Mouse (Mus musculus) retina, embryonic 14.5 days (tissue): ENCODE data around the gene Pon3.

ENCODE experiments used
- DNase-seq: peaks from one replicate; pipeline ENCODE4 v3.0.0-alpha.2; 2015; ENCODE audit warnings: low spot score

Pon3 gene

DNA sequence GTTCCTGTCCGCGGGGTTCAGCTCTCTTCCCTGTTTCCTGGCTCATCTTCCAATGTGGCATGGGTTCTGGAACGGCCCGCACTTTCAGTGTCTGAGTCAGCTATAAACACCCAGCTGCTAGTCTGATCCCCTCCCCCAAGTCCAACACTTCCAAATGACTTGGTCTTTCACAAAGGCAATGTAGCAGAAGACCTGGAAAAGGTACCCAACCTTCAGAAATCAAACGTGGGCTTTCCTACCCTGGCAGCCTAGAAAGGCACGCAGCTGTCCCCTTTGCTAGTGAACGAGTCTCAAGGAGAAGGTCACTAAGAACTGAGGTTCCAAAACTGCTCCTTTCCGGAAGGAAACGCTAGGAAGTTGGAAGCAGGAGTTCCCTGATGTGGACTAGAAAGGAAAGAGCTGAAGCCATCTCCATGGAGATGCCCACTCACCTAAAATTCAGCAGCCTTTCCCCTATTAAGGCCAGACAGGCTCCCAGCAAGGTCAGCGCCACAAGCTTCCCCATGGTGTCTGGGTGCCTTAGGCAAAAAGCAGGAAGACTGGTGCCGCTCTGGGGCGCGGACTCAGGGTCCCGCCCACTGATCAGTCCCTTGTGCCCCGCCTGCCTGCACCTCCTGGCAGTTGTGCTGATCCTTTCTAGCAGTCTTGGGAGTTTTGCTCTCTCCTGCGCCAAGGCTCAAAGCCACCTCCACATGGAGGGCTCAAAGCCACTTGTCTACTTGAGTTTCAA lies at the start of gene Pon3:
Pon3 (minus strand) TSS at position 565 of the 730 bp plus-strand sequence.
- DNase-seq: peak; percentile 55

DNA sequence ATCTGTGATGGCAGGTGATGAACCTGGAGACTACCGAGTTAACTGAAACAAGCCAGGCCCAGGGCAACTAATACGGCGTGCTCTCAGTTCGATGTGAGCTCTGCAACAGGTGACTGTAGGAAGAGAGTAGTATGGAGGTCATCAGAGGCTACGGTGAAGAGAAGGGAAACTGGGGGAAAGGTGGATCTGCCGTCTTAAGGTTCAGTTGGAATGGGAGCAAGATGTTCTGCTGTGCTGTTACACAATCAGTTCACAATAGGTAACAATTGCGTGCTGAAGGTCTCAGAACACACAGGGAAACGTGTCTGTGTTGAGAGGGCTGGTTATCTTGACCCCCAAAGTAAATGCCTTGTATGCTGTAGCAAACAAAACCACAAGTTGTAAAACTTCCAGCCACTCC lies 48.9 kb upstream of the Pon3 start:
- DNase-seq: no peak

DNA sequence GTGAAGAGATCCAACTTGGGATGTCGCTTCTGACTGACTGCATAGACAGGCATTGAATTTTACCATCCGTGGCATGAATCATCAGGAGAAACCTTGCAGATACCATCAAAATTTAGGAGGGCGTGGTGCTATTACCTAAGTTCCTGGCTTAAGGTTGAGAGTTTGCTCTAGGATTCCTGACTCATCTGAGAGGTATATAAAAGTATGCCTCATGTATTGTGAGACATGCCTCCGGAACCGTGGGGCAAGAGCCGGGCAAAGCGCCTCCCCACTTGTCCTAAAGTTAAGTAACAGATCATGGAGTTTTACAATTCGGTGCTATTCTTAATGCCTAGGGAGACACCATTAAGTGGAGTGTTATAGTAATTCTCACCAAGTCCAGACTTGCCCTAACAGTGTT lies 44.5 kb upstream of the Pon3 start:
- DNase-seq: no peak

DNA sequence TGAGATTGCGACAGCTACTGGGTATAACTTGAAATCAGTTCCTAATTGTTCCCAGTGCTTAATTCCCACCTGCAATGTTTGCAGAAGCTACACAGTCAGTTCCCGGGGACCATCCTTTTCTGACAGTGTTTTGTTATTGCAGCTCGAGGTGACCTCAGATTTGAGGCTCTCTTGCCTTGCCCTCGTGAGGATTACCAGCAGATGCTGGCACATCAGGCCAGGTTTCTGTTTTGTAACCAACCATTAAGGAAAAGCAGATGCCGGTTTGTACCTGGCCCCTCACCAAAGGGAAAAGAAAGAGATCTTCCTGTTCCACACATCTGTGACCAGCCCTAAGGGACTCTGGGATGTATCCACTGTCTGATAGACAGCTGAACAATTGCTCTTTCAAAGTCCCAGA lies 43.5 kb upstream of the Pon3 start:
- DNase-seq: no peak

DNA sequence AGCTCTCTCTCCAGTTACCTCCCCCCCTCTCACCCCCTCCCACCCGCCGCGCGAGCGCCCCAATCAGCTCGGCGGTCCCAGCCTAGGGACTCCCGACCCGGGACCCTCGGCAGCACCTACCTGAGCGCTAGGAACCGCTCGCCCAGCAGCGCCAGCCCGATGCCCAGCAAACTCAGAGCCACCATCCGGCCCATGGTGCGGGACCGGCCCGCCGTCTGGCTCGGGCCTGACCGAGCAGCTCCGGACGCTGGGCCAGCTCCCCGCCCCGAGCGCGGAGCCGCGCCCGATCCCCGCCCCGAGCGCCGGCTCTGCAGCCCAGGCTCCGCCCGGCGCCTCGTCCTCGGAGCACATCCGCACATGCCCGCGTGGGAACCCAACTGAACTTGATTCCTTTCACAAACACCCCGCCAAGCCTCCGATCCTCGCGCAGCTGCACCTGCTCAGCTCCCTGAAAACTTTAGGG lies 42.0 kb upstream of the Pon3 start, which contains the start of gene Pon2:
Pon2 (minus strand) TSS at position 364 of the 463 bp plus-strand sequence.
- peak; percentile 81 for DNase-seq

DNA sequence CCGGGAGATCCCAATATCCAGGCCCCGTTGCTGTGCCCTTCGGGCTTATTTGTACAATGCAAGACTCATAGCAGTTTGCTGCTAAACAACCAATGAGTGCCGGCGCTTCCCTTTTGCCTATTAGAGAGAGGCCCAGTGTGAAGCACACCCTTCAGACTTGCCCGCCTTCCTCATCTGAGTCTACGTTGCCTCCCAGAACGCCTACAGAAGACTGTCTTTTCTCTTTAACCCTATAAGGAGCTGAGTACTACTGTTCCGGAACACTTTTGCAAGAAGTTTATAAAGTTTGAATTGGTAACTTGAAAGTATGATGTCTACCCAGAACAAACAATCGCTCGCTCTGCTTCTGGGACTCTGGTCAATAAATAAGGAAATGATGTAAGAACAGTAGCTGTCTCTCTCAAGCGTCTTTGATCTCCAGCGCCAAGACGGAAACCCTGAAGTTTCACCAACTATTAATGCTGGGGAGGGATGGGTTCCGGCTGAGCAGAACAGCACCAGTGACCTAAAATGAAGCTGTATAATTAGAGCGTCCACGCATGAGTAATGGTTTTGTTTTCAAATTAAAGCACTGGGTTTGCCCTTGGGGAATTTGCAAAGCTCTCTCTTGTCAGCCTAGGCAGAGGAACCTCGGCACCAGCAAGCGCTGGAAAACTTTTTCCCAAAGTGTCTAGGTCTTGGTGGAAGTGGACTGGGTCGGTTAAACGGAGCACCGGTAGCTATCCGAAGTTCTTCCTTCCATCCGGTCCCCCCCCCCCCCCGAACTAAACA lies 41.4 kb upstream of the Pon3 start:
- peak; percentile 67 for DNase-seq

DNA sequence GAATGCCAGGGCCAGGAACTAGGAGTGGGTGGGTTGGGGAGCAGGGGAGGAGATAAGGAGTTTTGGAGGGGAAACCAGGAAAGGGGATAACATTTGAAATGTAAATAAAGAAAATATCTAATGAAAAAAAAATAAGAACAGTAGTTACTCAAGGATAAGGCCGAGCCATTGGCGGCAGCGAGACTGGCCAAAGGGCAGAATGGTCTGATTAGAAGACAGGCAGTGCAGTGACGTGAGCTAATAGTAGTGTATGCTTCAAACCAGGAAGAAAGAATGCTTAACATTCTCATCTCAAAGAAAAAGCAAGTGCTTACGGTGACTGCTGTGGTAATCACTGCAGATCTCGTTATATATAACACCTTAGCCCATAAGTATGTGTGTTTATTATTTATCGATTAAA lies 40.0 kb upstream of the Pon3 start:
- no peak for DNase-seq

DNA sequence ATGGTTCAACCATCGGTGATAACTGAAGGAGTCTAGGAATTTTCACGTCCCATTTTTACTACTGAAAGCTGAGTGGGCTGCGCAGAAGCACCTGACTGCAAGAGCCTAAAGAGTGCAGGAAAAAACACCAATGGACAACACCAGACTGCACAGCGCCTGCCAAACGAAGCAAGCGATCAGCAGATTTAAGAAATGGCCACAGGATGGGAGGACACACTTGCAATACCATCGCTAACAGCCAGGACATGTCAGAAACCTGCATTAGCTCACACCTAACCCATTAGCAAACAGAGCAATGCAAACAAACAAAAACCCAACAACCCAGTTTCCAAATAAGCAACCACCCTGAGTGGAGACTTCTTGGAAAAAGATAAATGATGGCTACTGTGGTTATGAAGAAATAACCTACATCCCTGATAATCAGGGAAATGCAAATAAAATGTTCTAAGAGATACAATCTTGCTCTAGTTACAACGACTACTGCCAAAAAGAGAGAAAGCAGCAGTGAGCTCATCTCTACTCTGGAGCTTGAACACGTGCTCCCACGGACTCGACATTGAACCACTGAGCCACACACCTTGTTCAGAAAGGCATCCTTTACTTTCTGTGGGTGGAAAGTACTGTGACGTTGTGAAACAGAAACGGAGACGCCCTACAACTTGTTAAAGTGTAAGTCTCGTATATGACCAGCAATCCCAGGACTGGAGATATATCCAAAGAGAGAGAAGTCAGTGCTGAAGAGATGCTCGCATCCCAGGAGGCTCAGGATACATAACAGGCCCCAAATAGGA lies 38.8 kb upstream of the Pon3 start:
- no peak for DNase-seq

DNA sequence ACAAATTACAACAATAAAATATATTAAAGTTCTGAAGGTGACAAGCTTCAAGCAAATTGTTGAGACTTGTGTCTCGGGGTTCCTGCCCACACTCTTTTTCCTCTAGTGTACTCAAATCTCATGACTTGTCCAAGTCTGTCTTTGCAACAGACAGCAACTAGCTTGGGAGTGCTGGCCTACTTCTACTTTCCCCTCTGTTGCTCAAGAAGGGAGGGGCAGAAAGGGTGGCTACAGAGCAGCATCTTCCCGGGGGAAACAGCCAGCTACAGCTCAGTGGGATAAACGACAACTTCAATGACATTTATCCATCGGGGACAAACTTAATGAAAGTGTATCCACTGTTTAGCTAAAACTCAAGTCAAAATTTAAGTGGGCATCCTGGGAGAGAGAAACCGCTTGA lies 36.8 kb upstream of the Pon3 start:
- DNase-seq: no peak

DNA sequence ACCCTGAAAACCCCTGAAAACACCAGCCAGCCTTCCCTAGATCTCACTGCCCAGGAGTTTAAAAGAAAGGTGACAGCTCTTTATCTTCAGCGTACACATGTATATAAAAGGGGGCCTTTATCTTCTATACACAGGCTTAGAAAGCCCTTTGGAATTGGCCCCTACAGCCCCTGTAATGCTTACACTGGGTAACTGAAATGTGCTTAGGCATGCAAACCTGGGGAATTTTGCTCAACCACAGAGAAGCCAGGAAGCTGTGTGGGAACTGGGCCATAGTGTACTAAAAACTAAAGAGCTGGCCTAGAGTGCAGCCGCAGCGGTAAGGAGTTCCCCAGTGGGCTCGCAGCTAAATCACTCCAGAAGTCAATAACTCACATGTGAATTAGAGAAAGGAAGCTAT lies 35.4 kb upstream of the Pon3 start:
- no peak for DNase-seq

DNA sequence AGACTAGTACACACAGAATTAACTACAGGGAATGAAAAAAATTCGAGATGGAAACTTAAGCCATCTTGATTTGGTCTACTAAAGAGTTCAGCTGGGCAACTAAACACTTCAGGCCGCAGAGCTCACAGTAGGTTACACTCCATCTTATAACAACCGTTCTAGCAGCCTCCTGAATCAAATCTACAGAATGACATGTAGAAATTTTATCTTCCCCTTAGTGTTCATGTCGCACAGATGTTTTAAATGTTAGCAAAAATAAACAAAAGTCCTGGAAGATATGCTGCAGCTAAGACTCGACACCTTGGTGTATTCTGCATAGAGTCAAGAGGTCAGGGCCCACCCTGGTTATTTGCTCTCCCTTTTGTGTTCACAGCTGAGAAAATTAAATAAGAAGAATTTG lies 31.8 kb upstream of the Pon3 start:
- no peak for DNase-seq

DNA sequence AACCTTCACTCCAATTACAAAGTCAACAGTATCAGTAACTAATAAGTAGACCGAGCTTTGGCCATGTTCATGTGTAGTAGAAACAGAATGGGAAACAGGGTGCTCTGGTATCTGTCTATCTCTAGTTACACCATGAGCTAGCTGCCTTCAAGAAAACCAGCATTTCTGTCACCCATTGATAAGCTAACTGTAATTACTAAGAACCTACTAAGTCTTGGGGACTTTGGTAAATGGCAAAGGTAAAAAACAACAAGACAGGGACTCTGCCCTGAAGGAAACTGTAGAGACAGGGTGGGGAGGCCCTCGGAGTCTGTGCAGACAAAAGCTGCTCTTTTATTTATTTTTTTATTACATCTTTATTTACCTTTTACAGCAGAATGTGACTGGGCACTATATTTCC lies 31.3 kb upstream of the Pon3 start:
- no peak for DNase-seq

DNA sequence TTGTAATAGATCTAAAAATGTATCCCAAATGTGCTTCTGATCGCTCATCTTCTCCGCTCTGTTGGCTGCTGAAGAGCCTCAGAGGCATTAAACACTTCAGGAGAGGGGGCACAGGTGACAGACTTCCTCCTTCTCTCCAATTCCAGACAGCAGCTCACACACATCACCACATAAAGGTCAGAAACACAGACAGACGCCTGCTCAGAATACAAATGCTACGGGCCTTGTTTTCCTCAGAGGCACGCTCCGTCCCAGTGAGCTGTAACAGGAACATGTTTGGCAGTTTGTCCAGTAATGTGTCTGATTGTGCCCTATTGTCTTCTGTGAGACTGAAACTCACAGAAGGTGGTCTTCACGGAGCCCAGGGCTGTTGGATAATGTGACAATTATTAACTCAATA lies 26.3 kb upstream of the Pon3 start:
- no peak for DNase-seq

DNA sequence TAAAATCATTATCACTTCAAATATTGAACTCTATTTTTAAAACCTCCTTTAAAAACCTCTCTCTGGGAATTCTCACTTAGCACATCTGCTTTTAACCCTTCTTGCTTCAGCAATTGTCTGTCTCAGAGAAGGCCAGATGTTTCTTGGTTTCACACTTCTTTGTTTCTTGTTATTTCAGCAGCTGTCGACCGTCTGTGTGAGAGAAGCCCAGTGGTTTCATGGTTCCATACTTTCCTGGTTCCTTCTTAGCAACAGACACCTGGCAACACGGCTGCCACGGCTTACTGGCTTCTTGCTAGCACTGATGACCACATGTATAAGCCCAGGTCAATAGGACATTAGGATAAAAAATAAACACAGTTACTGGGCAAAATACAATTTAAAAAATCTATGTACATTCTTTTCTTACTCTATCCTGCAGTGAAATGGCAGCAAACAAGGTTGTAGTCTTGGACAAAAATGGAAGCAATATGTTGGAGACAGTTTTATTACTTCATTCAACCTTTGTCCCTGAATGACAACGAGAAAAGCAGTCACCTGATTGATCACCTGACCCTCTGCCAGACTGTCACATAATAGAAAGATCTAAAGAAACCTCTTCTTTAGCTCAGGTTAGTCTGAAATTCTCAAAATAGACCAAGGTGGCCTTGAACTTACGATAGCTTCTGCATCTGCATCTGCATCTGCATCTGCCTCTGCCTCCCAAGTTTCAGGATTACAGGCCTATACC lies 24.7 kb upstream of the Pon3 start:
- DNase-seq: no peak

DNA sequence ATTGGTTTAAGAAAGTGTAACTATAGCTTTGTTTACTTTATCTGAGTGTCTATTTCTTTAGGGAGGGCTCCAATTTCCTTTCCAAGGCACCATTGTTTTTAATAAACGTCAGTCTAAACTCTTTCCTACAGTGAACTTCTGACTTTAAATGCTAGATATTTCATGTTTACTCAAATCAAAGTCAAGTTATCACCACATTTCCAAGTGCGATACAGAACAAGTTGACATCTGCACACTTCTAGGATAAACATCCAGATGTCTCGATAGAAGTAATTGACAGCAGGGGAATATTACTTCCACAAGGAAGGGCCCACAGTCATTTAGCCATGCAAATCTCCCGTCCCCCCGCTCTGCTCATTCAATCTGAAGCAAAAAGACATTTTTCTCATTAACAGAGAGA lies 21.9 kb upstream of the Pon3 start:
- no peak for DNase-seq

DNA sequence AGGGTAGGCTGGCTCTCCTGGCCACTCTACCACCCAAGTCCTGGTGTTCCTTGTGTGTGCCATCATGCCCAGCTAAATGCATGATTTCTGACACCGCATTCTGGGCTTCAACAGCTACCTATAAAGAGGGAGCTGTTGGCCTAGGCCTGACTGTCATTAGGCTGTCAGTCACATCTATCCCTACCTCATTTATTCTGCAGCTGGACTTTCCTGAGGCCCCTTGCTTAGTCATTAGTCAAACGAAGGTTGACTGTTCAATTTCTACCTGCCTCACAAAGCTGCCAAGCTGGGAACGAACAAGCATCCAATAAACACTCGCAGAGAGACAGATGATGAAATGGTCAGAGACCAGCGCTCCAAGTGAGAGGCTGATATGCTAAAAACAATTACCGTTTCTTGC lies 13.6 kb upstream of the Pon3 start:
- DNase-seq: no peak

DNA sequence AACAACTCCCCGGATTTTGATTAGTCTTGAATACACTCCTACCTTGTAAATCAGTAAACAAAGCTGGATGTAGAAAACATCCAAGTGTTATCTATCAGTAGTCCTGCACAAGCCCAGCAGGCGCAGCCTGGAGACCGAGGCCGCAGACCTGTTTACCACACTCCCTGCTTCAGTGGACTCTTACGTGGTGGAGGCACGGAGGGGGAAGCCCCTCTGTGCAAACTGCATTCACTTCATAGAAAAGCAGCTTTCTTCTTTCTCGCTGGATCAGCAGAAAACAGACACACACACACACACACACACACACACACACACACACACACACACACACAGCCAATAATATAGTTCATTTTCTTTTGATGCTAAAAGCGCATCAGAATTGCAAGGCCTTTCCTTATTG lies 8.7 kb upstream of the Pon3 start:
- no peak for DNase-seq

DNA sequence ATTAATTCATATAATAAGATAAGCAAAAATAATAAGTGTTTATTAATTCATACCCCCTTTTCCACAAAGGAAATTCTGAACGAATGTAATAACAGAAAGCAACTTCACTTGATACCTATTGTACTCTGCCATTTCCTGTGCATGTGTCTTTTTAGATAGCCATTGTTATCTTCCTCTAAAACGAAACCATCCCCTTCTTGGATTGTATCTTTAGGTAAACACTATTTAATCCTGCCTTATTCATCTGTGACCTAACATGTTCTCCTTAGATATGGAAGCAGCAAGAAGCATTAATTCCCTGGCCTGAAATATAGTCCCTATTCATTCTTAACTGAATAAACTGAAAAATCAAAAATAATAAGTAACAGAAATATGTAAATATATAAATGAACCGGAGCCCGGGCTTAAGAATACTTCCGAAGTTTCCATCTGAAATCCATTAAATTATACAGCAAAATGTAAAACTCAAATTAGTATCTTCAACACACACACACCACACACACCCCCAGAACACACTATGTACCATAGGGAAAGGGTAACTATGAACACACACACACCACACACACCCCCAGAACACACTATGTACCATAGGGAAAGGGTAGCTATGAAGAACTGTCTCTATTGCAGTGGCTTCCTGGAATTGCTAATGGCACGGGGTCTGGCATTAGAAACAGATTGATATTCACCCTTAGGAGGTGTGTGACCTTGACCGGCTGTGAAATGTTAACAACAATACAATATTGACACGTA lies 7.3 kb upstream of the Pon3 start:
- DNase-seq: no peak

DNA sequence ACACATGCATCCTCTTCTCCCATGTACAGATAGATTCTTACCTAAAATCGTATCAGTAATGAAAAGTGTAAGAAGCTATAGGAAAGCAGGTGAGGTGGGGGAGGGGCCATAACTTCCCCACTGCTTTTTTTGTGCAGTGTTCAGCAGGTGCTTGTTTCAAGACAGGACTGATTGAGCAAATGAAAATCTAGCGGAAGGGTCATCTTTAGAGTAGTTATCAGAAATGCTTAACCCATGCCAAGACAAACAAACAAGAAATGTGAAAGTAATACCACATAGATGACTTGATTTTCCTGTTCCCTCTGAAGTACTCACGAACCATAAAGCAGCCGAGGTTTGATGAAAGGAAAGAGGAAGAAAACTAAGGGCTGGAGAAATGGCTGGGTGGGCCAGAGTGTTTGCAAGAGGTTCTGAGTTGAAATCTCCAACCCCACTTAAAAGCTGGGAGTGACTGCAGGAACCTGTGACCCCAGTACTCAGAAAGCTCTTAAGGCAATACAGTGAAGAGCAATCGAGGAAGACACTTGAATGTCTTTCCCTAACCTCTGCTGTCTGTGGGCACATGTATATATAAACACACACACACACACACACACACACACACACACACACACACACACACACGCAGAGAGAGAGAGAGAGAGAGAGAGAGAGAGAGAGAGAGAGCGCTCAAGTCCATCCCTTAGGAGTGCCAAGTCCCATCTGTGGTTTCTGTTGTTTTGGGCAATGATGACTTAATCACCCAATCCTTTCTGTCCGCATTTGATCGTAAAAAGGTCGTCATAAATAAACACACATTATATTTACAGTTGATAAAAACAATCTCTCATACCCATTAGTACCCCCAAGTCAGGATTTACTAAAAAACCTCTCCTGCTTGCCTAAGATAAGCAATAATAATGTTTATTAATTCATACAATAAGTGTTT lies 6.5 kb upstream of the Pon3 start:
- no peak for DNase-seq

DNA sequence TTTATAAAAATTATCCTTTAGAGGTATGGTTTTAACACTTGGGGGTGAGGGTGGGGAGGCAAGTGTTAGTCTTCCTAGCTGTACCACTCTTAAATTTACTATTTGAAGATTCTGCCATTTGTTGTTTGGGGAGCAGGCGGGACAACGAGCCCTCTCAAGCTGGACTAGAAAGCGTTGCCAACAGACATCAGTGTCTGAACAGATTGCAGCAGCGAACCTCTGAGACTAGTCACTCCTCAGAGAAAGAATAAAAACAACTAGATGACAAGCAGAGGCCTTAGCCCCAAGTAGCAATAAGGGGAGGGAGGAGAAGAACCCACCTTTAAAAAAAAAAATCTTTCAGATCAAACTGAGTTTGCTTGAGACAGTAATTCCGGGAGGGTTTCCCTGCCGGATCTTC lies 795 bp downstream of the Pon3 start:
- DNase-seq: no peak
